Mouse (Mus musculus) midbrain, embryonic 11.5 days (tissue): Measurements from ENCODE around the gene Adam22. TPM values are rescaled to one million over a fixed set of nuclear protein-coding genes. Genes with fewer than 3 reads are reported as not detected.
A peak's percentile ranks its signal among the peaks of the same experiment; 100 is the strongest.
"Not testable (repeated sequence)": the region's sequence is repeated elsewhere in the genome, so short reads cannot be mapped to it uniquely, and the experiment has no call there.

Experiments
- ATAC-seq: fragments of 200-750 bp; cut with Nextera tagmentation; 2 replicates; pipeline ENCODE4 v1.8.0; 2017; ENCODE audit warnings: moderate TSS enrichment, moderate library complexity; ENCODE audit not compliant: low FRiP score
- DNase-seq: peaks from one replicate; pipeline ENCODE4 v3.0.0; 2015; ENCODE audit warnings: low spot score; ENCODE audit errors: missing footprints
- H3K27ac ChIP-seq: fragments of 300-500 bp; sonication (generic); 2 replicates; pipeline ENCODE4 v1.5.1; 2014; ENCODE audit warnings: low read depth, low read length
- H3K27me3 ChIP-seq: fragments of 300-500 bp; sonication (generic); 2 replicates; pipeline ENCODE4 v1.6.1; 2014; ENCODE audit warnings: mild to moderate bottlenecking, low read length, moderate library complexity, mixed read lengths; ENCODE audit not compliant: control insufficient read depth, insufficient read depth
- H3K36me3 ChIP-seq: fragments of 300-500 bp; sonication (generic); 2 replicates; pipeline ENCODE4 v1.6.1; 2014; ENCODE audit warnings: mild to moderate bottlenecking, low read length, moderate library complexity, mixed read lengths; ENCODE audit not compliant: control insufficient read depth, insufficient read depth
- H3K4me1 ChIP-seq: fragments of 300-500 bp; sonication (generic); 2 replicates; pipeline ENCODE4 v1.6.1; 2014; ENCODE audit warnings: low read length; ENCODE audit not compliant: control insufficient read depth, insufficient read depth
- H3K4me2 ChIP-seq: fragments of 300-500 bp; sonication (generic); 2 replicates; pipeline ENCODE4 v1.6.1; 2014; ENCODE audit warnings: mild to moderate bottlenecking, moderate library complexity
- H3K4me3 ChIP-seq: fragments of 300-500 bp; sonication (generic); 2 replicates; pipeline ENCODE4 v1.5.1; 2014; ENCODE audit warnings: low read depth, low read length
- H3K9ac ChIP-seq: fragments of 300-500 bp; sonication (generic); 2 replicates; pipeline ENCODE4 v1.6.1; 2014; ENCODE audit warnings: low read length
- H3K9me3 ChIP-seq: fragments of 300-500 bp; sonication (generic); 2 replicates; pipeline ENCODE4 v1.6.1; 2016; ENCODE audit warnings: low read length; ENCODE audit not compliant: control insufficient read depth
- WGBS: fragments of 180-500 bp; shearing (Covaris S2); extraction: QIAGEN DNeasy Blood & Tissue Kit; methylation state at CpG from one replicate; pipeline ENCODE4 v1.1.7; 2014; 5-methylcytosine and 5-hydroxymethylcytosine counted together
- polyA plus RNA-seq: library from polyadenylated mRNA; unstranded; fragments of >200 nt; fragmentation: Nextera tagmentation; extraction: Ambion mirVana; gene quantifications from 2 replicates; pipeline ENCODE4 v1.2.1, GENCODE M21; 2014

Gene Adam22
- polyA plus RNA-seq, 1 experiment from 2014 or later = 14.8 TPM

GRCm38 (mm10) chr5:8063207-8063606 is 304.8 kb downstream of the Adam22 start:
- WGBS = 77% methylated on average over 6 of the region's 6 CpGs
- H3K36me3 ChIP-seq = 0 out of 2 replicates have a peak, but pooled peaks cover 4% of the 10 kb centered on the region
- no peak overlapping the region for H3K27ac ChIP-seq
- H3K9ac ChIP-seq = no peak overlapping the region
- no peak overlapping the region for H3K4me2 ChIP-seq
- H3K4me1 ChIP-seq = no peaks in the 10 kb centered on the region
- DNase-seq (peak; percentile 76), ATAC-seq (no peak)
- H3K27me3 ChIP-seq = no peaks in the 10 kb centered on the region
- H3K9me3 ChIP-seq = no peaks in the 10 kb centered on the region
- no peak overlapping the region for H3K4me3 ChIP-seq

- WGBS = 98% methylated on average over 2 of the region's 2 CpGs
- Histone ChIP-seq H3K4me2 (no peak overlapping the region), H3K27ac (no peak overlapping the region), H3K36me3 (0 out of 2 replicates have a peak, but pooled peaks cover 4% of the 10 kb centered on the region), H3K4me1 (peaks cover 1% of the 10 kb centered on the region; the same call in 1 of the 2 replicates), H3K9ac (no peak overlapping the region), H3K27me3 (no peaks in the 10 kb centered on the region), H3K4me3 (no peak overlapping the region), H3K9me3 (no peaks in the 10 kb centered on the region)
- no peak for ATAC-seq
- no peak for DNase-seq
These were observed 305.5 kb downstream of the Adam22 start for GRCm38 (mm10) chr5:8062469-8062868.

- H3K36me3 ChIP-seq = no peaks in the 10 kb centered on the region
- no peak overlapping the region for H3K4me2 ChIP-seq
- H3K27me3 ChIP-seq = no peaks in the 10 kb centered on the region
- no peak overlapping the region for H3K27ac ChIP-seq
- no peak overlapping the region for H3K4me3 ChIP-seq
- peaks cover 9% of the 10 kb centered on the region; the same call in 1 of the 2 replicates for H3K4me1 ChIP-seq
- 94% methylated on average over 7 of the region's 7 CpGs for WGBS
- DNase-seq = no peak
- no peak for ATAC-seq
- H3K9me3 ChIP-seq = no peaks in the 10 kb centered on the region
- no peak overlapping the region for H3K9ac ChIP-seq
These were observed 309.9 kb downstream of the Adam22 start for GRCm38 (mm10) chr5:8058056-8058455.

- Histone ChIP-seq H3K27me3 (no peaks in the 10 kb centered on the region), H3K27ac (no peak overlapping the region), H3K9me3 (no peaks in the 10 kb centered on the region), H3K4me1 (peaks cover 9% of the 10 kb centered on the region; the same call in 1 of the 2 replicates), H3K36me3 (no peaks in the 10 kb centered on the region), H3K4me3 (peak overlapping the region; percentile 73), H3K4me2 (peak overlapping the region; percentile 69), H3K9ac (peak overlapping the region; percentile 86)
- WGBS = 69% methylated on average over 5 of the region's 5 CpGs
- 0 out of 2 replicates have a peak, but pooled peaks have one; percentile 23 for ATAC-seq
- no peak for DNase-seq
These were observed 311.0 kb downstream of the Adam22 start for GRCm38 (mm10) chr5:8057018-8057323.

GRCm38 (mm10) chr5:8056141-8057017 is 311.6 kb downstream of the Adam22 start:
- peak; percentile 98 for ATAC-seq
- Histone ChIP-seq H3K9ac (peak overlapping the region; percentile 86), H3K4me2 (peak overlapping the region; percentile 69), H3K4me3 (peak overlapping the region; percentile 73), H3K27ac (no peak overlapping the region), H3K36me3 (no peaks in the 10 kb centered on the region), H3K9me3 (no peaks in the 10 kb centered on the region), H3K27me3 (no peaks in the 10 kb centered on the region), H3K4me1 (peaks cover 9% of the 10 kb centered on the region; the same call in 1 of the 2 replicates)
- 2% methylated on average over 54 of the region's 60 CpGs for WGBS
- peak; percentile 93 for DNase-seq

- no peaks in the 10 kb centered on the region for H3K9me3 ChIP-seq
- H3K9ac ChIP-seq = peak overlapping the region; percentile 86
- DNase-seq (peak; percentile 87), ATAC-seq (peak; percentile 36)
- H3K27me3 ChIP-seq = no peaks in the 10 kb centered on the region
- peak overlapping the region; percentile 69 for H3K4me2 ChIP-seq
- WGBS = 46% methylated on average over 8 of the region's 8 CpGs
- H3K27ac ChIP-seq = no peak overlapping the region
- H3K4me3 ChIP-seq = peak overlapping the region; percentile 73
- no peaks in the 10 kb centered on the region for H3K36me3 ChIP-seq
- H3K4me1 ChIP-seq = peaks cover 9% of the 10 kb centered on the region; the same call in 1 of the 2 replicates
These were observed 312.2 kb downstream of the Adam22 start for GRCm38 (mm10) chr5:8055721-8056129.

- no peak overlapping the region for H3K9ac ChIP-seq
- H3K9me3 ChIP-seq = no peaks in the 10 kb centered on the region
- ATAC-seq (no peak), DNase-seq (no peak)
- H3K4me2 ChIP-seq = no peak overlapping the region
- WGBS = 94% methylated on average over 4 of the region's 4 CpGs
- H3K4me3 ChIP-seq = no peak overlapping the region
- H3K27ac ChIP-seq = no peak overlapping the region
- H3K4me1 ChIP-seq = peaks cover 9% of the 10 kb centered on the region; the same call in 1 of the 2 replicates
- no peaks in the 10 kb centered on the region for H3K36me3 ChIP-seq
- H3K27me3 ChIP-seq = no peaks in the 10 kb centered on the region
These were observed 314.1 kb downstream of the Adam22 start for GRCm38 (mm10) chr5:8053827-8054226.

- 85% methylated on average over 6 of the region's 6 CpGs for WGBS
- H3K4me1 ChIP-seq = no peaks in the 10 kb centered on the region
- ATAC-seq (no peak), DNase-seq (no peak)
- H3K9me3 ChIP-seq = no peaks in the 10 kb centered on the region
- H3K27ac ChIP-seq = no peak within 1 kb of the TSS
- H3K36me3 ChIP-seq = no peaks in the 10 kb centered on the region
- H3K4me3 ChIP-seq = no peak within 1 kb of the TSS
- H3K4me2 ChIP-seq = no peak within 1 kb of the TSS
- H3K9ac ChIP-seq = no peak within 1 kb of the TSS
- no peaks in the 10 kb centered on the region for H3K27me3 ChIP-seq
These were observed 322.1 kb downstream of the Adam22 start, which contains the start of gene Sri for GRCm38 (mm10) chr5:8045855-8046254. TSS of gene Sri (plus strand) at chr5:8046078.

- H3K9ac ChIP-seq, H3K9me3 ChIP-seq, H3K4me2 ChIP-seq, H3K4me3 ChIP-seq, DNase-seq, H3K36me3 ChIP-seq, ATAC-seq, H3K27me3 ChIP-seq, H3K27ac ChIP-seq, H3K4me1 ChIP-seq: not testable (repeated sequence)
- 92% methylated on average over 6 of the region's 6 CpGs for WGBS
These were observed 333.4 kb downstream of the Adam22 start for GRCm38 (mm10) chr5:8034596-8034995.
